Mouse (Mus musculus) ES-Bruce4 (cell line): ENCODE measurements at regions not wholly inside any gene's neighbourhood (a gene's known extent, or its start where the extent isn't known, plus 50 kb on each side); places are given as distances from the start of the nearest gene placed in this dataset.

Experiments used
- H3K27ac ChIP-seq: 2 replicates; pipeline ENCODE4 v1.5.1; 2012; ENCODE audit warnings: low read length, inconsistent platforms; ENCODE audit not compliant: insufficient read depth
- H3K27me3 ChIP-seq: 2 replicates; pipeline ENCODE4 v1.6.1; 2012; ENCODE audit warnings: mild to moderate bottlenecking, low read length, inconsistent platforms; ENCODE audit not compliant: control insufficient read depth, poor library complexity, insufficient read depth, severe bottlenecking
- H3K36me3 ChIP-seq: 2 replicates; pipeline ENCODE4 v1.6.1; 2012; ENCODE audit warnings: inconsistent platforms, mild to moderate bottlenecking, low read length, moderate library complexity; ENCODE audit not compliant: control insufficient read depth, poor library complexity, insufficient read depth, severe bottlenecking
- H3K4me1 ChIP-seq: one replicate; pipeline ENCODE4 v1.8.1; 2011; ENCODE audit warnings: low read length; ENCODE audit not compliant: control insufficient read depth, insufficient read depth
- H3K4me3 ChIP-seq: 2 replicates; pipeline ENCODE4 v1.5.1; 2011; ENCODE audit warnings: low read depth, mild to moderate bottlenecking, low read length
- H3K9ac ChIP-seq: 2 replicates; pipeline ENCODE4 v1.6.1; 2012; ENCODE audit warnings: low read depth, mild to moderate bottlenecking, inconsistent platforms; ENCODE audit not compliant: poor library complexity, severe bottlenecking
- H3K9me3 ChIP-seq: replicated peaks from 2 replicates; pipeline ENCODE4 v1.6.1; 2012; ENCODE audit warnings: mild to moderate bottlenecking, low read length, inconsistent platforms; ENCODE audit not compliant: control insufficient read depth, poor library complexity, insufficient read depth, severe bottlenecking
- CTCF ChIP-seq: IDR thresholded peaks from one replicate; pipeline ENCODE4 v1.8.1; 2011; ENCODE audit warnings: low read depth, low read length
- EP300 ChIP-seq: IDR thresholded peaks from 2 replicates; pipeline ENCODE4 v1.6.1; 2011; ENCODE audit warnings: low read depth, low read length; ENCODE audit not compliant: insufficient read depth
- POLR2A ChIP-seq: IDR thresholded peaks from one replicate; pipeline ENCODE4 v1.8.1; 2011; ENCODE audit warnings: low read length; ENCODE audit not compliant: insufficient read depth

DNA sequence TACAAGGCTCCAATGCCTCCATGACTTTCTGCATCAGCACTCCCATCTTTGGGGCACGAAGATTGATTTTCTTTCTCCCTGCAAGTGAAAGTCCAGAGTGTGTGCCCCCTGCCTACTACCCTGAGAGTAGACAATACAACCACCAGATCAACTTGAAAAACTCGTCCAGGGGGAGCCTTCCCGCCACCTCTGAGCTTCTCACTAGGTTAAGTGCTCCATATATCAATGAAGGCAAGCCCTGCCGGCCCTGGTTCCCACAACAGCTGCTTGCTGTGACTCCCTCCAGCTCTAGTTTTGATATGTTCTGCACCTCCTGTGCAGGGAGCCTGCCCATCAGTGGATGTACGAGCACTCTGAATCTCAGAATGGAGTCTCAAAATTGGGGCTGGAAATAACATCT, 377.8 kb downstream of the Nr2f2 start:
- no peaks in the 10 kb centered on the region for H3K27me3 ChIP-seq
- TF ChIP-seq CTCF = no peak
- no peak for TF ChIP-seq EP300
- no peak for TF ChIP-seq POLR2A
- no peak overlapping the region for H3K9ac ChIP-seq
- H3K4me1 ChIP-seq = no peaks in the 10 kb centered on the region
- no peak overlapping the region for H3K4me3 ChIP-seq
- no peak overlapping the region for H3K27ac ChIP-seq
- no peaks in the 10 kb centered on the region for H3K9me3 ChIP-seq
- no peaks in the 10 kb centered on the region for H3K36me3 ChIP-seq

GRCm38 (mm10) chr7:69981301-69981700, 385.2 kb downstream of the Nr2f2 start:
- H3K36me3 ChIP-seq = no peaks in the 10 kb centered on the region
- no peaks in the 10 kb centered on the region for H3K9me3 ChIP-seq
- no peak overlapping the region for H3K9ac ChIP-seq
- H3K4me1 ChIP-seq = no peaks in the 10 kb centered on the region
- H3K4me3 ChIP-seq = no peak overlapping the region
- H3K27me3 ChIP-seq = no peaks in the 10 kb centered on the region
- TF ChIP-seq CTCF (no peak), EP300 (no peak), POLR2A (no peak)
- no peak overlapping the region for H3K27ac ChIP-seq

DNA sequence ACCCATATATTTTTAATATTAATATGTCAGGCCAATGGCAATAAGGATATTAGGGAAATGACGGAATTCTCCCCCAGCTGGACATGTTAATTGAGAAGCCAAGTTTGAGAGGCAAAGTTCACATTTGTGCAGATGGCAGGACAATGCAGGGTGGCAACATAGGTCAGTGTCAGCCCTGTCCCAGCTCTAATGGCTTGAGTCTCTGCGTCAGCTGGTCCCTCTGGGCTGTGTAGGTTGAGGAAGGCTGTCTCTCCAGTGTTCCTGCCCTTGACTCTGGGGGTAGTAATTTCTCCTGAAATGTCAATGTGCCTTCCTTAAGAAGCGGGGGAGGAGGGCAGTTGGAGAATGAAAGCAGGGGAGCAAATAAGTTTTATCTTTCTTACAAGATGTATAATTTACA, 390.2 kb downstream of the Nr2f2 start:
- no peak for TF ChIP-seq CTCF
- TF ChIP-seq POLR2A = no peak
- TF ChIP-seq EP300 = no peak
- Histone ChIP-seq H3K36me3 (no peaks in the 10 kb centered on the region), H3K9me3 (no peaks in the 10 kb centered on the region)

GRCm38 (mm10) chr7:69964002-69964401, 402.5 kb downstream of the Nr2f2 start:
- Histone ChIP-seq H3K27me3 (no peaks in the 10 kb centered on the region), H3K9ac (no peak overlapping the region), H3K4me3 (no peak overlapping the region), H3K4me1 (no peaks in the 10 kb centered on the region), H3K9me3 (no peaks in the 10 kb centered on the region), H3K36me3 (no peaks in the 10 kb centered on the region), H3K27ac (no peak overlapping the region)
- no peak for TF ChIP-seq CTCF
- no peak for TF ChIP-seq POLR2A
- no peak for TF ChIP-seq EP300

More for the DNA sequence above, 390.2 kb downstream of the Nr2f2 start:
- no peak overlapping the region for H3K4me3 ChIP-seq
- H3K4me1 ChIP-seq = no peaks in the 10 kb centered on the region
- no peak overlapping the region for H3K27ac ChIP-seq
- H3K27me3 ChIP-seq = no peaks in the 10 kb centered on the region
- no peak overlapping the region for H3K9ac ChIP-seq

- H3K27me3 ChIP-seq = no peaks in the 10 kb centered on the region
- no peak overlapping the region for H3K27ac ChIP-seq
- no peaks in the 10 kb centered on the region for H3K4me1 ChIP-seq
- H3K9ac ChIP-seq = no peak overlapping the region
- H3K4me3 ChIP-seq = no peak overlapping the region
- H3K9me3 ChIP-seq = no peaks in the 10 kb centered on the region
- TF ChIP-seq EP300 (no peak), POLR2A (no peak), CTCF (no peak)
- no peaks in the 10 kb centered on the region for H3K36me3 ChIP-seq
These were observed 416.3 kb downstream of the Nr2f2 start for GRCm38 (mm10) chr7:69950221-69950670.

DNA sequence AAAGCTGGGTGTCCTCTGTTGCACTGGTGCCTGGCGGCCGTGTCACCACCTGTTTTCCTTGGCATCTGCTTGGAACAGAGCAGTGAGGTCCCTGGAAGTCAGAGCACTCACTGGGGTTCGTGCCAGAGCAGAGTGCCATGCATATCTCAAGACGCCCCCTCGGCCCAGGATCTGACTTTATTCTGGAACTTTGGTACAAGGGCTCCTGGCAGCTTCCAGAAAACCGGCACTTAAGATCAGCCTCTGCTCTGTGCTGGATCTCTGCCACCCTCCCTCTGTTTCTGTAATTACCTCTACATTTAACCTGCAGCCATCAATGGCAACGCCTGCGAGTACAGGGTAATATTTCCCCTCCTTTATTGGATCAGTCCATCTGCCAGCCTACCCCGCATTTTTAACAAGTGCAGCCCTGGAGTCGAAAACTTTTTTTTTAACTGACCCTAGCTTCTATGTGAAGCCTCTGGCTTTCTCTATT, 416.9 kb downstream of the Nr2f2 start:
- no peak overlapping the region for H3K27ac ChIP-seq
- H3K27me3 ChIP-seq = no peaks in the 10 kb centered on the region
- H3K4me3 ChIP-seq = no peak overlapping the region

More for the DNA sequence above, 416.9 kb downstream of the Nr2f2 start:
- no peaks in the 10 kb centered on the region for H3K9me3 ChIP-seq
- TF ChIP-seq EP300 (no peak), CTCF (no peak), POLR2A (no peak)
- no peak overlapping the region for H3K9ac ChIP-seq
- H3K4me1 ChIP-seq = no peaks in the 10 kb centered on the region
- no peaks in the 10 kb centered on the region for H3K36me3 ChIP-seq
